Mouse (Mus musculus) erythroid progenitor cell, adult 5-6 weeks (primary cell): ENCODE measurements around the gene Ubp1. TPM values are rescaled to one million over a fixed set of nuclear protein-coding genes. Genes with fewer than 3 reads are reported as not detected.

Source experiments
- ATAC-seq: replicated peaks from 2 replicates; pipeline ENCODE4 v1.8.0; 2016; ENCODE audit warnings: moderate number of reproducible peaks, mild to moderate bottlenecking, moderate TSS enrichment, inconsistent platforms; ENCODE audit not compliant: poor library complexity, low FRiP score, severe bottlenecking
- total RNA-seq, 2 experiments: library from RNA; stranded (forward) in 1 of 2; stranded (reverse) in 1 of 2; fragments of 150-400 nt in 1 of 2; fragments of 186-747, 209-891 nt in 1 of 2; gene quantifications; 2 replicates each; pipeline versions ENCODE4 v1.2.3 to v1.2.4; 2015 to 2017; ENCODE audit warnings: low replicate concordance in 2 of 2

Ubp1 gene
- total RNA-seq, 2 experiments from 2014 or later: 268 to 313 TPM

DNA sequence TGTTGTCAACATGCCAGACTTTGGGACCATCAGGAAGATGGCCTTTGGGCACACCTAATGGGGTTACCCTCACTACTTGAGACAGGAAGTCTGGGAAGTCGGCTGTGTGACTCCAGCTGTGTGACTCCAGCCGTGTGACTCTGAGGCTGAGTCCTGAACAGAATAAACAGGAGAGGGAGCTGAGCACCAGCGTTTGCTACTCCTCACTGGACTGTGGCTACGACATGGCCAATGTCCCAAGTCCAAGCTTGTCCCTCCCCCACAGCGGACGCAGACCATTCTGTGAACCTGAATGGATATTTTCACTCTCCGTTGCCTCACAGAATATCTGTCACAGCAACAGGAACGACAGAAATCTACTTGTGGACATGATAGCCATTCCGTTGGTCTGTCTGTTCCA, 76.1 kb downstream of the Ubp1 start:
- no peak for ATAC-seq

DNA sequence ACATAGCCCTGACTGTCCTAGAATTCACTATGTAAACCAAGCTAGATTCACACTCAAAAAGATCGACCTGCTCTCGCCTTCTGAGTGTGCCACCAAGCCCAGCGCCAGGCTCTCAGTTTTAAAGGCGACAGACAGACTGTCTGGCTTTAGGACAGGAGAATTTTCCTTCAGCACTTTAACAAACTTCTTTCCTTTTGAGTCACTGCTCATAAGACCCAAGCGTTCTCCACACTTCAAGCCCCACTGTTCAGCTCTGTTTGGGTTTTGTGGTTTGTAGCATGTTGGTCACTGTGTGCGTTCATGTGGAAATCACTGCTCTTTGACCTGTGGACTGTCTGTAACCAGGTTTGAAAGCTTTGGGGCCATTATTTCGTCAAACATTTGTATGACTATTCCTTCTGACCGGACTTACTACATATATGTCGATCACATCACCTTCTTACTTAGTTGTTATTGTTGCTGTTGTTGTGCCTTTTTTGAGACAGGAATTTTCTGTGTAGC, 77.2 kb downstream of the Ubp1 start:
- ATAC-seq: no peak

DNA sequence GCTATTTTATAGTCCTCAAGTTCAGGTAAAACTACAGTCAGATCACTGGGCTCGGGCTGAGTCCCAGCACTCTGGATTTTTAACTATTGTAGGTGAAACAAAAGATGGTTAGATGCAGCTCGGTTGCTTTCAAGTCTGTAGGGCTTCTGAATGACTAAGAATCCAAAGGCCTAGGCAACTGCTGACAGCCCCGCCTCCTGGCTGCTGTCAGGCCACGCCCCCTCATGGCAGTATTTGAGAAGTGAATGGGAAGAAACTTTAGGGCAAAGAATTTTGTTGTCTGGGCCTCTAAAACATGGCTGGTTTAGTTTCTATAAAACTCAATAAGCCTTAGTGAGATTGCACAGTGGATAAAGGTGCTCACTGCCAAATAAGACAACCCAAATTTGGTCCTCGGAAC, 78.8 kb downstream of the Ubp1 start:
- ATAC-seq: no peak

DNA sequence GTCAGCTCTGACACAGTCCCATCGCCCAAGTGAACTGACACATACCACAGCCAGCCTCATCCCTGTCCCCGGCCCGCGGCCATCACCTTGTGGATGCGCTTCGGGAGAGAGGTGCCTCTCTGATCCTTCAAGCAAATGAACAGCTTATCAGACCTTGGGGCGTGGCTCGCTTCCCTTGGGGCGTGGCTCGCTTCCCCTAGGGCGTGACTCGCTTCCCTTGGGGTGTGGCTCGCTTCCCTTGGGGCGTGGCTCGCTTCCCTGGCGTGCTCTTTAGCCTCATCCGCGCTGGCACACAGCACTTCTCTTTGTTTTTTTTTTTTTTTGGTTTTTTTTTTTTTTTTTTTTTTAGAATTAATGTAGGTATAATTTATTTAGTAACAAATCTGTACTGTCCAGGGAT, 80.5 kb downstream of the Ubp1 start:
- no peak for ATAC-seq

DNA sequence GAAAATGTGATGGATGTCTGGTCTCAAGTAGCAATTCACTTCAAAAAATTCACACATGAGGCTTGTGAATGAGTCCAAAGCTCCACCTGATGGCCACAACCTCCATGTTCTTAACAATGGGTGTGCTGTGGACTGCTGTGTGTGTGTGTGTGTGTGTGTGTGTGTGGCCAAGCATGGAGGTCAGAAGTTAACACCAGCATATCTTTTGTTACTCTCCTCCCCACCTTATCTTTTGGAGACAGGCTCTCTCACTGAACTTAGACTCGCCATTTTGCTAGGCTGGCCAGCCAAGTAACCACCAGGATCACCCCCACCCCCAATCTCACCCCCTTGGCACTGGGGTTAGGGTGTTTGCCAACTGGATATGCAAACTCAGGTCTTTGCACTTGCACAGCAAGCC, 83.3 kb downstream of the Ubp1 start:
- ATAC-seq: no peak

DNA sequence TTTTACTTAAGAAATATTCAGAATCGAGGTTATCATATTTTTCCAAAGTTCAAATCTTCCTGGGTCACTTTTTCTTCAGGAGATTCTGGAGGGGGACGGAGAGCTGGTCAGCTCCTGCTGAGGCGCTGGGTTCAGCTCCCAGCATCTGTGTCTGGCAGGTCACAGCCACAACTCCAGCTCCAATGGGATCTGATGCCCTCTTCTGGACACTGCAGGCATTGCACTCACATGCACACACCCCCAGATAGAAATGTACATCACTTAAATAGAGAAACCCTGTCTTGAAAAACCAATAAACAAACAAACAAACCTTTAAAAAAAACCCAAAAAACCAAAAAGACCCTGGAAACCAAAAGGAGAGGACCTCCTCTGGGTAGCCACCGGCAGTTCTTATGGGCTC, 85.0 kb downstream of the Ubp1 start:
- 0 out of 2 replicates have a peak, but pooled peaks have one; percentile 57 for ATAC-seq

DNA sequence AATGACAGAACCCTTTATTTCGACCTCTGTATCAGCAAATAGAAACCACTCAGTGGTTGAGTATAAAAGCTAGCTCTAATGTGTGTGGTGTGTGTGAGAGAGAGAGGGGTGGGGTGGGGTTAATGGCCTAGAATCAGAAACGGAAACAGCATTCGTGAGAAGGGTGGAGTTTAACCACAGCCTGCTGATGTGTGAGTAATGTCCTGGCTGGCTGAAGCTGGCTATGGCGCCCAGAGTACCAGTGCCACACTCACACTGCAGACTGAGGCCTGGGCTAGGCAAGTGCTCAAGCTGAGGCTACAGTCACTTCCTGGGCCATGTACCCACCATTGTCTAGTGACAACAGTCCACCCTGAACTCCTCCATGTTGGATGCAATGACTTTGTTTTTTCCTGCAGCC, 85.7 kb downstream of the Ubp1 start:
- ATAC-seq: 0 out of 2 replicates have a peak, but pooled peaks have one; percentile 49

DNA sequence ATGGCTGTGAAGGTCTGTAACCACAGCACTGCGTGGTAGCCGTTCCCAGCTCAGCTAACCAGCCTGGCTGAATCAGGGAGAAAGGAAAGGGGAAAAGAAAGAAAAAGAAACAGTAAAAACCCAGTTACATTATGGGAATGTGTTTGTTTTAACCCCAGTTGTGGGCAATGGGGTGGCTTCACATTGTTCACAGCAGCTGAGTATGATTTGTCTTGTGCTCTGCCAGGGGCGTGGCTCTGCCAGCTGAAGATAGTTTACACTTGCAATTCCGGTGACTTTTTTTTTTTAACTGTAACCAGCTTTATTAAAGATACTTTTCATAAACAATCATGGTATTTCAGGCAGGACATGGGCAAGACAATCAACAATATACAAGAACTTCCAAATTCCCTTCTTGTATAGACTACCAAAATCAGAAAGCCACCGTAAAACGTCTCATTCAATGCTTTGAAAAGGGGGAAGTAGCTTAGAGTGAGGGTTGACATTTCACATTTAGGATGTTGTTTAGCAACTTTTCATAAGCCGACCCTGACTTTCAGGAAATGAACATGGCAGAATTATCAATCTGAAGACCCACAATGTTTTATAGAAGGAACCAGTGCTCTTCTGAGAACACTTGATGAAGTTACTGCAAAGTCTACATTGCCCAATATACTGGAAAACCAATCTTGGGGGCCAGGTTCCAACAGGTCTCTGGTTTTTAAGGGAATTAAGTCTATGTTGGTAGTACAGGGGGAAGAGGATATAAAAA, 88.5 kb downstream of the Ubp1 start:
- ATAC-seq: no peak

DNA sequence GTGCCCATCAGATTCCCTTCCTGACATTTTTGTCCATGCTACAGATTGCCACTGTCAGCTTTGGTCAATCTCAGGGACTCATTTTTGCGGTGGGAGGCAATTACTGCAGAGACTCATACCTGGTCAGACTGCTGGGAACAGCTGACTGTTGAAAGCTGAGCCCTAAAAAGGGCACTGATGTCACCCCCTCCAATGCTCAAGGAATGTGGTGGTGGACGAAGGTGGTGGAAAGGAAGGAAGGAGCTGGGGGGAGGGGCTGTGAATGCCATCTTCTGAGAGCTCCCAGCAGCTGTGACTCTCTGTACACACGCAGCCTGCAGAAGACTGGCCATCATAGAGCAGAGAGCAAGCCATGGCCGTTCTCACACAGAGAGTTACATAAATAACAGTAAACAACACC, 91.4 kb downstream of the Ubp1 start:
- no peak for ATAC-seq

DNA sequence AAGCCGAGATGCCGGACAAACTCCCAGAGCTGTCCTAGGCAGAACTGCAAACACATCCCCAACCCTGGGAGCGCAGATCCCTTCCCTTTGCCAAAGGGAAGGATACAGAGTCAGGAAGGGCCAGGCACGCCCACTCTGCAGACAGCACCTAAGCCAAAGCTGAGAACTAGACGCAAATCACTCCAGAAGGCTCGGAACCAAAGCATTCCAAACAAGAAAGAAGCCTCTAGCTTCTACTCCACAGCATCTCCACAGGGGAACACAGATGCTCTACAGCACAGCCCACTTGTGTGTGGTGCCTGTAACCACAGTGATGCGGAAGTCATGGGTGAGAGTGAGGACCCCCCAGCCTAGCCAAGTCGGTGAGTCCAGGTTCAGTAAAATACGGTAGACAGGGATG, 94.4 kb downstream of the Ubp1 start:
- ATAC-seq: no peak

DNA sequence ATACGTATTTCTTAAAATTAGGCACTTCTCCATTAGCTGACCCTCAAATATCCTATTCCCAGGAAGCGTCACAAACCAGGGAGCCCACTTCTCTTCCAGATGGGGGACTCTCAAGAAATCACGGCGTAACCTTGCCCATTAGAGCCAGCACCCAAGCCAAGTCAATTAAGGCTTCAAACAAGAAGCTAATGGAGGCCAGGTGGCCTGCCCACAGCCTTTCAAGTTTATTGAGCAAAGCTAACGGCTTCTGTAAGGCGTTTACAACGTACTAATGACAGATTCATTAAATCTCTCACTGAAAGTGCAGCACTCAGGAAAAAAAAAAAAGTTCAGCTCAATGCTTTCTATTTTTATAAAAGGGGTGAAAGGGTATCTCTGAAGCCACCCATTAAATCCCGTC, 95.1 kb downstream of the Ubp1 start:
- no peak for ATAC-seq

DNA sequence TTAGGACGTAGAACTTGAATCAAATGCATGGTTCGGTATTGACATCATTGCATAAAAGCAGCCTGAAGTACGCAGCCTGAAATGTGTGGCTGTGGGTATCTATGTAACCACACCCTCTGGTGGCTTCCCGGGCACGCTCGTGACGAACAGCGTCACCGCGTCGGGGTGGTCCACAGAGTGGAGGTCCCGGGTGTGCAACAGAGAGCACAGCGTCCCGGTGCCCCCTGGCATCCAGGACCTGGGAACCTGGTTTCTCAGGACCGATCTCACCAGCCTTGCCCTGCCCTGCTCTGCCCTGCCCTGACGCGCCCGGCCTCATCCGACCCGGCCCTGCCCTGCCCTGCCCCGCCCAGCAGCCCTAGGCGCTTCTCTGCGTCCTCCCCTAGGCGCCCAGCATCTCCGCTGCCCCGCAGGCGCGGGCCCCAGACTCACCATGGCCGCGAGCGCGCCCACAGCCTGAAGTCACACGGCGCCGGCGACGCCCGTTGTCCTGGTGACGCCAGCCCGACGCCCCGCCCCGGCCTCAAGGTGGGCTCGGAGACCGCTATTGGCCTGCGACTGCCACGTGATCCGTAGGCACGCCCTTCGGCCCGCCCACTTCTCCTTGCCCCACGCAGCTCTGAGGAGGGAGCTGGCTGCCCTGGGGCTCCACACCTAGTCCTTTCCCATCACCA, 95.7 kb downstream of the Ubp1 start:
- ATAC-seq: peak; percentile 87

Other genes starting within 250 kb of the Ubp1 start
- 80.4 and 109 TPM in 2 replicates for gene Pdcd6ip, start 222.7 kb upstream of the Ubp1 start, total RNA-seq (2015; ENCODE audit: low replicate concordance)
- 68.8 and 102 TPM in 2 replicates for gene Pdcd6ip, start 222.7 kb upstream of the Ubp1 start, total RNA-seq (2017; ENCODE audit: low replicate concordance)
- 24.1 and 25.6 TPM in 2 replicates for gene Clasp2, start 189.5 kb upstream of the Ubp1 start, total RNA-seq (2015; ENCODE audit: low replicate concordance)
- 31.3 and 36.2 TPM in 2 replicates for gene Clasp2, start 189.5 kb upstream of the Ubp1 start, total RNA-seq (2017; ENCODE audit: low replicate concordance)
- 1.3 and 2.2 TPM in 2 replicates for gene Fbxl2, start 115.3 kb downstream of the Ubp1 start, total RNA-seq (2015; ENCODE audit: low replicate concordance)
- 3.0 TPM in 1 of 2 replicates, not detected in the other for gene Fbxl2, start 115.3 kb downstream of the Ubp1 start, total RNA-seq (2017; ENCODE audit: low replicate concordance)
- gene Susd5, start 126.2 kb downstream of the Ubp1 start, total RNA-seq (2015; ENCODE audit: low replicate concordance): not detected in 2 replicates
- not detected in 2 replicates for gene Susd5, start 126.2 kb downstream of the Ubp1 start, total RNA-seq (2017; ENCODE audit: low replicate concordance)